Mouse (Mus musculus): ENCODE measurements around the gene Sertad2.

Sertad2 gene

GRCm38 (mm10) chr11:20646986-20647726 is 104.1 kb downstream of the Sertad2 start:
- DNase-seq: no peak

- no peak for DNase-seq
Observed at GRCm38 (mm10) chr11:20647902-20648625, 105.0 kb downstream of the Sertad2 start.

GRCm38 (mm10) chr11:20649477-20649876 is 106.4 kb downstream of the Sertad2 start:
- DNase-seq: no peak

GRCm38 (mm10) chr11:20650006-20650639 is 107.1 kb downstream of the Sertad2 start:
- DNase-seq: no peak

- no peak for DNase-seq
Observed at GRCm38 (mm10) chr11:20651166-20651565, 108.1 kb downstream of the Sertad2 start.

GRCm38 (mm10) chr11:20655795-20656710 is 113.0 kb downstream of the Sertad2 start:
- peak; percentile 13 to 31 for DNase-seq

- DNase-seq: no peak
Observed at GRCm38 (mm10) chr11:20656711-20657057, 113.6 kb downstream of the Sertad2 start.

- DNase-seq: no peak
Observed at GRCm38 (mm10) chr11:20659094-20659493, 116.0 kb downstream of the Sertad2 start.

GRCm38 (mm10) chr11:20660111-20661097 is 117.4 kb downstream of the Sertad2 start:
- no peak for DNase-seq

- peak; percentile 25 to 39 for DNase-seq
Observed at GRCm38 (mm10) chr11:20661652-20662051, 118.6 kb downstream of the Sertad2 start.

GRCm38 (mm10) chr11:20662811-20663210 is 119.8 kb downstream of the Sertad2 start:
- DNase-seq: no peak

GRCm38 (mm10) chr11:20663580-20664198 is 120.6 kb downstream of the Sertad2 start:
- DNase-seq: no peak

- DNase-seq: no peak
Observed at GRCm38 (mm10) chr11:20664878-20665277, 121.8 kb downstream of the Sertad2 start.

- DNase-seq: no peak
Observed at GRCm38 (mm10) chr11:20671789-20672392, 128.8 kb downstream of the Sertad2 start.

- no peak for DNase-seq
Observed at GRCm38 (mm10) chr11:20672513-20672912, 129.5 kb downstream of the Sertad2 start.

GRCm38 (mm10) chr11:20679396-20679795 is 136.3 kb downstream of the Sertad2 start:
- DNase-seq: no peak

GRCm38 (mm10) chr11:20680781-20681180 is 137.7 kb downstream of the Sertad2 start:
- DNase-seq: no peak

- DNase-seq: no peak
Observed at GRCm38 (mm10) chr11:20681679-20682078, 138.6 kb downstream of the Sertad2 start.

- peak; percentile 20 to 42 for DNase-seq
Observed at GRCm38 (mm10) chr11:20691000-20691399, 147.9 kb downstream of the Sertad2 start.

Data from thymus, adult 18-20 months (tissue).